Mouse (Mus musculus): ENCODE measurements around the gene Fgf3.

The Fgf3 gene

GRCm38 (mm10) chr7:144837891-144838488 lies at the start of gene Fgf3:
Gene Fgf3 (plus strand): TSS chr7:144838083.
- DNase-seq, result no peak

GRCm38 (mm10) chr7:144788631-144789030 lies 49.3 kb upstream of the Fgf3 start:
- no peak for DNase-seq

DNA sequence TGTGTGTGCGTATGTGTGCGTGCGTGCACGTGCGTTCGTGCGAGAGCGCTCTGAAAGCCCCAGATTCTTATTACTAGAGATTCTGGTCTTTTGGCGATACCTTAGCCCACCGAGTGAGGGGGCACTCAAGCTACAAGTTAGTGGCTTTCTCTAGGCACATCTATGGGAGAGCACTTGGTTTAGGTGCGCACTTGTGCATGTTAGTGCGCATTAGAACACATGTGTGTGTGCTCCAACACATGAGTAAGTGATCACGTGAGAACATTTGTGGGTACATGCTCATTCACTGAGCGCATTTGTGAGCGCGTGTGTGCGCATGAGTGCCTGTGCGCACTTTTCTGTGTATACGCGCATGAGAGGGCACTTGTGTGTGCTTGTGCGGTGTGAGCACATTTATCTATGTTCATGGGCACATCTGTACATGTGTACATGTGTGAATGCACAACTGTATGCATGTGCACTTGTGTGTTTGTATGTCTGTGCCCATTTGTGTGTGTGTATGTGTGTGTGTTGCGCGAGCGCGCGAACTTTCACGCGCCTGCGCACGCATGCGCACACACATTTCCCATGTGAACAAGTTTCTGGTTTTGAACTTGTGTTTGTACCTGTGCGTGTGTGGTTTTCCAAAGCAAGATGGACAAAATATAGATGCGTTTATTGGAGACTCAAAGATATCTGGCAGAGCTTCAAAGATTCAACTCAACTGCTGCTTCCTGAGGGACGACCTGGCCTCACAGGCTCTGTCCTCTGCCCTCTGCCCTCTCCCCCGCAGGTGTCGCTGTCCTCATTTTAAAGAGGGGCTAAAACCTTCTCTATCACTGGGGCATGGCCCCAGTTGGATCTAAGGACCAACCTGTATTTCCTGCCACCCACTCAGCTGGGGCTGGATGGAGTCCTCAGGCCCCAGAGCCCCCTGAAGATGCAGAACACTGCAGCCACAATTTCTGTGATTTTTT lies 48.0 kb upstream of the Fgf3 start:
- DNase-seq, result no peak

DNA sequence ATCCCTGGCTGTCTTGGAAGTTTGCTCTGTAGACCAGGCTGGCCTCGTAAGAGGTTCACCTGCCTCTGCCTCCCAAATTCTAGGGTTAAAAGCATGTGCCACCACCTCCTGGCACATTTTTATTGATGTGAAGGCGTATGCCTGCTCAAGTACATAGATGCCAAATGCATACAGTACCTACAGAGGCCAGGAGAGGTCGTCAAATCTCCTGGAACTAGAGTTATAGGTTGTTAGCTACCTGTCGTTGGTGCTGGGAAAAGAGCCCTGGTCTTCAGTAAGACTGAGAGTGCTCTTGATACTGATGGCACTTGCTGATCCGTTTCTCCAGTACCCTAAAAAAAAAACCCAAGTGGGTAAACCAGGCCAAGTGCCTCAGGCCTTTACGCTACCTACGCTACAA lies 46.5 kb upstream of the Fgf3 start:
- no peak for DNase-seq

- DNase-seq, result no peak
These were observed 44.6 kb upstream of the Fgf3 start for GRCm38 (mm10) chr7:144793296-144793695.

DNA sequence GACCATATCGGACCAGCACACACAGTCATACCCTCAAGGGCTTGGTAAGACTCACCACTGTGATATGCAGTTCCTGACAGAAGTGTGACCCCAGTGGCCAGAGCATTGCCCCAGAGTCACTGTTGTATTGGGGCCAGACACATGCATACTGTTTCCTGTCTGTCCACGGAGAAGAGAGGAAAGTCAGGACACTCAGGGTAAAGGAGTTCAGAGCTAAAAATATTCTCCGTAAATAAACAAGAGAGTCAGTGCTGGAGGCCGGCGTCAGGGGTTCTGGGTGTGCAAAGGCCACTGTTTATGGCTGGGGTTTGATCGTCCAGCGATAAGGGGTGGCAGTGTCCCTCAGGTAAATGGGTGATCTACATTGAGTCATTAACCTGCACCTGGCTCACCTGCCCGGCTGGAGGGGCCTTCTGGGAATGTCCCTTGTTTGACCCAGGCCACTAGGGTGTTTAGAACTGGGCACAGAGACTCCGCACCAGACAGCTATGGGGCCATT lies 41.9 kb upstream of the Fgf3 start:
- no peak for DNase-seq

GRCm38 (mm10) chr7:144796986-144797735 lies 40.7 kb upstream of the Fgf3 start:
- DNase-seq, result no peak

DNA sequence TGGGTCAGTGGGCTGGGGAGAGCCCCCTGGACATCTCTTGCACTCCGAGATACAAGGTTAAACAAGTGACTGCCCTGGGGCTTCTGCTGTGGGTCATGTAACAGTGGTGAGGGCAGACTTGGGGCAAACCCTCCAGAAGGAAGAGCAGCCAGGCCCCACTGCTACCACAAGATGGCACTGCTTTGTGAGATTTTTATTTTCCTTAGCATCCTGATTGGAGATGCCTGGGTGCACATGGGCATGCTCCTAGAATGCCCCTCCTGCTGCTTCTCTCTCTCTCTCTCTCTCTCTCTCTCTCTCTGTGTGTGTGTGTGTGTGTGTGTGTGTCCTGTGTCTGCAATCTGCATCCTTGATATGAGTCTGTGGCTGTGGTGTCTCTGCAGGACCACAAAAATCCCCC lies 39.4 kb upstream of the Fgf3 start:
- DNase-seq, result no peak

- DNase-seq, result no peak
These were observed 30.8 kb upstream of the Fgf3 start for GRCm38 (mm10) chr7:144807036-144807435.

- no peak for DNase-seq
These were observed 29.8 kb upstream of the Fgf3 start for GRCm38 (mm10) chr7:144807976-144808577.

DNA sequence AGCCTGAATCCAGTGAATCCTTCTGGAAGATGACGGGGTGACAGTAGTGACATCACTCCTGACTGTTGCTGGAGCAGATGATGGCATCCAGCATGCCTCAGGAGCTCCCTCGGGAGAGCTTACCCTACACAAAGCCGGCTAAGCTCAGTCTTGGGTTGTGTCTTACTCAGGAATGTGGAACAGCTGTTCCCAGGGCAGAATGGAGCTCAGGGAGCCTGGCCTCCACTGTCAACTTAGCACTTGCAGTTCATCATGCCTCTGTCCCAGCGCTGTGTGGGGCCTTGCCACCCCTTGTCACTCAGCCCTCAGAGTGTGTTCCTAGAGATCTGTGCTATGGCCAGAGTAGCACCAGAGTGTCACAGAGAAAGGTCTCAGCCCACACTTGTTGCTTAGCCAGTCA lies 26.4 kb upstream of the Fgf3 start:
- no peak for DNase-seq

GRCm38 (mm10) chr7:144821901-144822300 lies 16.0 kb upstream of the Fgf3 start:
- no peak for DNase-seq

DNA sequence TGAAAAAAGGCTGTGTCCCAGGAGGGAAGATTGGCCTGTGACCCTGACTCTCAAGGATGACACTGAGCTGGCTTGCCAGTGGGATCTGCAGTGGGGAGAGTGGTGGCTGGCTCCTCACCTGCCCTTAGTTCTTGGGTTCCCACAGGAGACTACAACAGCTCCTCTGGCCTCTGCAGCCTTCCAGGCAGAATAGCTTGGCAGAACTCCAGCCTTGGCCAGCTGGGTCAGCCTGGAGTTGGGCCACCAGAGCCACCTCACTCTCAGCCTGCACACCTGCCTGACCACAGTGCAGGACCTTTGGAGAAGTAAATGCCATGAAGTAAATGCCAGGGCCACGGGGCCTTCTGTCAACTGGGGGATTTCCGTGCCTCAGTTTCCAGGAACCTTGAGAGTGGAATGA lies 13.9 kb upstream of the Fgf3 start:
- DNase-seq, result no peak

- DNase-seq, result no peak
These were observed 9.5 kb upstream of the Fgf3 start for GRCm38 (mm10) chr7:144828369-144828768.

DNA sequence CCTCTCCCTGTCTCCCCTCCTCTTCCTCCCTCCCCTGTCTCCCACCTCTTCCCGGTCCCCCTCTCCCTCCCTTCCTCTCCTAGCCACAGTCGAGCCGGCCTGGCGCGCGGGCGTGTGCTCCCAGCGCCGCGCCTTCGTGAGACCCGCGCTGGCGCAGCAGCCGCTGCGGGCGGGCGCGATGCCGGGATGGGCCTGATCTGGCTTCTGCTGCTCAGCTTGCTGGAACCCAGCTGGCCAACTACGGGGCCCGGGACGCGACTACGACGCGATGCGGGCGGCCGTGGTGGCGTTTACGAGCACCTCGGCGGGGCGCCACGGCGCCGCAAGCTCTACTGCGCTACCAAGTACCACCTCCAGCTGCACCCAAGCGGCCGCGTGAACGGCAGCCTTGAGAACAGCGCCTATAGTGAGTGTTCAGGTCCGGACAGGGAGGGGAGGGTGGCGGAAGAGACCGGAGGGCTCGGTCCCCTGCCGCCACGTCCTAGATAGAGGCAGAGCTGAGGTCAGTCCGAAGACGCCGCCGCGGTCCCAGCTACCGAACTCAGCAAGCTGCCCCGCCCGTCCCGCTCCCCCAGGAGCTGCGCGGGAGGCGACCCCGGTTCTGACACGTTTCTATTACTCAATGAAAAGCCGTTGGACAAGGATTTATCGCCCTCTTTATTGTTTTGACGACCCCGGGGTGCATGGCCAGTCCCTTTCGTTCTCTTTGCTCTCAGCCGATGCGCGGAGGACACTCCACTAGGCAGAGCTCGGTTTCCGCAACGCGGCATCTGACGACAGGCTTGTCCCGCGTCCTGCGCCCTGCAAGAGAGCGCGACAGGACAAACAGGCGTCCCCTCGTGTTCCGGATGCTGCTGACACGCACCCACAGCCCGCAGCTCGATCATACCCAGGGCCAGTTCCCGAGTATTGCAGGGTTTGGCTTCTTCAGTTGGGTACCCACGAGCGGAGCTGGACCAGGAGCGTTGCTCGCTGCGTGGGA lies 930 bp downstream of the Fgf3 start:
- DNase-seq, result no peak

DNA sequence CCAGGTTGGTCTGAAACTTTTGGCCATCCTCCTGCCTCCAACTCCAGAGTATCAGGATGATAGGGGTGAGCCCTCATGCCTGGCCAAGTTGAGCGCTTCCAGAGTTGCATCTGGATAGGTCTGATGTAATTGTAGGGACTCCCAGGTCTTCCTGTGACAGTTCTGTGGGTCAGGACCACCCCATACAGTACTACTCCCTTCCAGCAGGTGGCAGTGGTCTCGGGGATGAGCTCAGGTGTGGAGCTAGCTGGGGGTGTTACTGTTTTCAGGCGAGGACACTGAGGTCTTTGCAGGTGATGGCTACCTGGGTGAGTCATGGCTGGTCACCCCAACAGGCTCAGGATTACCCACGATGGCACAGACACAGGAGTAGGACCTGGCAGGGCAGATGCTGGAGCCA lies 8.3 kb downstream of the Fgf3 start:
- no peak for DNase-seq

- no peak for DNase-seq
These were observed 9.2 kb downstream of the Fgf3 start, which contains the start of gene Fgf4 for GRCm38 (mm10) chr7:144847067-144847466. Gene Fgf4 (plus strand): TSS chr7:144847367.

DNA sequence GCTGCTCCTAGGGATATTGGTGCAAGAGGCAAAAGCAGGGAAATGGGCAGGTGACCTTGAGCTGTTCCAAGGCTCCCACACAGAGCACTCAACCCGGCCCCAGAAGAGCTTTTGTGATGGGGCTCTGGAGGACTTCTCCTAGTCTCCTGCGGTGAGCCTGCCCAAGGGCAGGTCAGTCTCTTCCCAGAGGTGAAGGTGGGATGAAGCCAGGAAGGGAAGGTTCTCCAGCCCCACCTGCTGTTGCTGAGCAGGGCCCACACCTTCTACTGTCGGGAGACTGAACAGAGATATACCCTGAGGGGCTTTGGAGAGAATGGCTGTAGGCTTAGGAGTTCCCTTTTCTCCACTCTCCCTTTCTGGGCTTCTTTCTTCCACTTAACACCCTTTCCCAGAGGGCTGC lies 13.4 kb downstream of the Fgf3 start:
- no peak for DNase-seq

GRCm38 (mm10) chr7:144854966-144855365 lies 17.1 kb downstream of the Fgf3 start:
- no peak for DNase-seq

- no peak for DNase-seq
These were observed 19.3 kb downstream of the Fgf3 start for GRCm38 (mm10) chr7:144857158-144857557.

DNA sequence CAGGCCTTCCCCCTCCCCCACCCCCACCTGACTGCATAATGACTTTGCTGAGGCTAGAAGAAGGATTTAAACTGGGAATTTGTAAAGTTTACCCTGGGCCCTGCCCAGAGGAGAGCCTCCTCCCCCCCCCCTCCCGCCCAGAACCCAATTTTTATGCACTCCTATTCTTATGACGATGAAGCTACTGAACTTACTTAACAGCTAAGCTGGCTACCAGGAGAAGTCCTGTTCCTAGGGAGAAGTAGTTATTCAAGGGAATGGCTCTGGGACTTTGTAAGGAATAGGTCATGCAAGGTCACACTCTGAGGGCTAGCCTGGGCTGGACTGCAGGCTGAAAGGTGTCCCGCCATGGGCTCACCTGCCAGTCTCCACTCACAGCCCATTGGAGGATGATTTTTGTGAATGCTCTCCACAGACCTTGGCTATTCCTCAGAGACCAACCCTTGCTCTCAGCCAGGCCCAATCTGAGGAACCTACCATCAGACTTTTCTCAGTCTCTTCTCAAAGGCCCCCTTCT lies 20.0 kb downstream of the Fgf3 start:
- DNase-seq, result no peak

All from thymus, adult 18-20 months (tissue).